Mouse (Mus musculus) heart, postnatal 0 days (tissue): Measurements from ENCODE around the gene Camk2n2. TPM values are rescaled to one million over a fixed set of nuclear protein-coding genes. Genes with fewer than 3 reads are reported as not detected.

Experiments
- ATAC-seq: fragments of 200-750 bp; cut with Nextera tagmentation; 2 replicates; pipeline ENCODE4 v1.8.0; 2017; ENCODE audit warnings: low read depth, moderate number of reproducible peaks, moderate library complexity; ENCODE audit not compliant: insufficient read depth
- DNase-seq: peaks from one replicate; pipeline ENCODE4 v3.0.0-alpha.2; 2016; ENCODE audit warnings: low spot score
- H3K27ac ChIP-seq: fragments of 300-500 bp; sonication (generic); 2 replicates; pipeline ENCODE4 v1.5.1; 2014; ENCODE audit warnings: low read depth, mild to moderate bottlenecking
- H3K27me3 ChIP-seq: fragments of 300-500 bp; sonication (generic); 2 replicates; pipeline ENCODE4 v1.6.1; 2014; ENCODE audit warnings: low read length, mixed read lengths; ENCODE audit not compliant: control insufficient read depth, insufficient read depth
- H3K36me3 ChIP-seq: fragments of 300-500 bp; sonication (generic); replicated peaks from 2 replicates; pipeline ENCODE4 v1.6.1; 2014; ENCODE audit warnings: low read length, mixed read lengths; ENCODE audit not compliant: control insufficient read depth, insufficient read depth
- H3K4me1 ChIP-seq: fragments of 300-500 bp; sonication (generic); 2 replicates; pipeline ENCODE4 v1.6.1; 2014; ENCODE audit warnings: antibody characterized with exemption; ENCODE audit not compliant: control insufficient read depth, insufficient read depth
- H3K4me2 ChIP-seq: fragments of 300-500 bp; sonication (generic); 2 replicates; pipeline ENCODE4 v1.6.1; 2014; ENCODE audit warnings: low read depth, mild to moderate bottlenecking, low read length, moderate library complexity
- H3K4me3 ChIP-seq: fragments of 300-500 bp; sonication (generic); 2 replicates; pipeline ENCODE4 v1.5.1; 2014; ENCODE audit warnings: low read depth, low read length
- H3K9ac ChIP-seq: fragments of 300-500 bp; sonication (generic); replicated peaks from 2 replicates; pipeline ENCODE4 v1.6.1; 2014; ENCODE audit warnings: low read depth, low read length, mixed read lengths
- H3K9me3 ChIP-seq: fragments of 300-500 bp; sonication (generic); replicated peaks from 2 replicates; pipeline ENCODE4 v1.6.1; 2016; ENCODE audit warnings: low read length; ENCODE audit not compliant: control insufficient read depth
- CTCF ChIP-seq: IDR thresholded peaks from 2 replicates; pipeline ENCODE4 v1.5.1; 2016; ENCODE audit warnings: antibody characterized with exemption, control low read depth, low read depth
- EP300 ChIP-seq: IDR thresholded peaks from 2 replicates; pipeline ENCODE4 v1.6.1; 2016; ENCODE audit warnings: antibody characterized with exemption, low read depth
- WGBS: fragments of 180-500 bp; shearing (Covaris S2); extraction: QIAGEN DNeasy Blood & Tissue Kit; methylation state at CpG from one replicate; pipeline ENCODE4 v1.1.7; 2014; 5-methylcytosine and 5-hydroxymethylcytosine counted together
- polyA plus RNA-seq: library from polyadenylated mRNA; unstranded; fragments of >200 nt; fragmentation: Nextera tagmentation; extraction: Ambion mirVana; gene quantifications from 2 replicates; pipeline ENCODE4 v1.2.1, GENCODE M21; 2015
- total RNA-seq: library from RNA; depleted of rRNA; stranded (reverse); fragments of >200 nt; gene quantifications from 2 replicates; pipeline ENCODE4 v1.2.3, GENCODE M21; 2014; ENCODE audit warnings: low replicate concordance

Gene Camk2n2
- total and polyA plus RNA-seq, 2 experiments from 2014 or later, result 0.34 to 1.5 TPM

DNA sequence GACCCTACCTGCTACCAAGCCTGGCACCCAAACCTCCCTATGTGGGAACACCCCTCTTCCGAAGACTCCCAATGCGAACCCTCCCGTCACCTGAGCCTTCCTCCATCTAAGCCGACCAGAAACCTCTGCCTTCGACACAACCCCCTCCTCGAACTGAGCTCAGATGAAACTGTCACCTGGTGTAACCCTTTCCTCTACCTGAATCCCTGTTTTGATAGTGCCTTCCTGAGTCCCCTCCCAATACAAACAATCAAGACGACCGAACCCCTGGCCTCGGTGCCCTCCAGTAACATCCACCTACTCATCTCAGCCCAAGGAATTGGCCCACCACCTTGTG lies 720 bp downstream of the Camk2n2 start:
- no peaks in the 10 kb centered on the region for H3K9me3 ChIP-seq
- peak overlapping the region; percentile 72 for H3K4me3 ChIP-seq
- H3K4me1 ChIP-seq, result peaks cover 24% of the 10 kb centered on the region; the same call in 1 of the 2 replicates
- no peak overlapping the region for H3K27ac ChIP-seq
- peaks cover 53% of the 10 kb centered on the region for H3K27me3 ChIP-seq
- TF ChIP-seq EP300, result no peak
- TF ChIP-seq CTCF, result no peak
- peak overlapping the region; percentile 94 for H3K4me2 ChIP-seq
- no peak overlapping the region for H3K9ac ChIP-seq
- 2% methylated on average over 9 of the region's 9 CpGs for WGBS
- DNase-seq (no peak), ATAC-seq (no peak)
- H3K36me3 ChIP-seq, result no peaks in the 10 kb centered on the region

DNA sequence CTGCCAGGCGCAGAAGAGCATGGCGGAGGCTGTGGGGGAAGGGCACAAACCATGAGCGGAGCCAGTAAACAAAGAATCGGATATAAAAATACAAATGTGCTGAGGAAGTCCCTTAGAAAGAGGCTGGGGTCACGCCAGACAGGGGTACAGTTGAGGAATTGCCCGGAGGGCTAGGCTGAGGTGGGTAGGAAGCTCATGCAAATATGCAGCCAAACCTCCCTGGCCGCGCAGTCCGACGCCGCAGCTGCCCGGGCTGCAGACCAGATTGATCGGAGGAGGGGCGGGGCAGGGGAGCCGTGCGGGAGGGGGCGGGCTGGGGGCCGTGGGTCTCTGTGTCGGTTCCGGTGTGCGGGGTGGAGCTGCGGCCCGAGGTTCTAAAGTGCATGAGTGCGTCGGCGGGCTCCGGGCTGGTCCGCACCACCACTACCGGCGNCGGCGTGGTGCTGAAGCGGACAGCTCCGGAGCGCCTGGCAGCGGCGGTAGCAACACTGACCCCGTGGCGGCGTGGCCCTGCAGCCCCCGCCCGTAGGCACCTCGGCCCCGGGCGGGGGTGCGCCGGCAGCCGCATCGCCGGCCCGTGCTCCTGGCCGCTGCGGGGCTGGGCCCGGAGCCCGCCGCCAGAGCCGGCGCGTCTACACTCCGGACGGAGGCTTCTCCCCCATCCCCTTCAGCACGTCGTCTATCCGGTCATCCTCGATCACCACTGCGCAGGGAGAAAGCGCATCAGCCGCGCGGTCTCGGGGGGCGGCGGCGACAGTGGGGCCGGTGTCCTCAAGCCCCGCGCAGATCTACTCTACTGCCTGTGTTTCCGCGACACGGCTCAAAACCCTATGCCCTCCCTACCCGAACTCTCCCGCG lies 1.3 kb downstream of the Camk2n2 start:
- TF ChIP-seq EP300 (no peak), CTCF (no peak)
- Histone ChIP-seq H3K4me2 (peak overlapping the region; percentile 94), H3K9me3 (no peaks in the 10 kb centered on the region), H3K4me3 (peak overlapping the region; percentile 72), H3K4me1 (peaks cover 24% of the 10 kb centered on the region; the same call in 1 of the 2 replicates), H3K36me3 (no peaks in the 10 kb centered on the region), H3K27ac (no peak overlapping the region), H3K27me3 (peaks cover 53% of the 10 kb centered on the region), H3K9ac (no peak overlapping the region)
- WGBS, result 2% methylated on average over 76 of the region's 83 CpGs
- ATAC-seq, result peak; percentile 78
- DNase-seq, result peak; percentile 35

DNA sequence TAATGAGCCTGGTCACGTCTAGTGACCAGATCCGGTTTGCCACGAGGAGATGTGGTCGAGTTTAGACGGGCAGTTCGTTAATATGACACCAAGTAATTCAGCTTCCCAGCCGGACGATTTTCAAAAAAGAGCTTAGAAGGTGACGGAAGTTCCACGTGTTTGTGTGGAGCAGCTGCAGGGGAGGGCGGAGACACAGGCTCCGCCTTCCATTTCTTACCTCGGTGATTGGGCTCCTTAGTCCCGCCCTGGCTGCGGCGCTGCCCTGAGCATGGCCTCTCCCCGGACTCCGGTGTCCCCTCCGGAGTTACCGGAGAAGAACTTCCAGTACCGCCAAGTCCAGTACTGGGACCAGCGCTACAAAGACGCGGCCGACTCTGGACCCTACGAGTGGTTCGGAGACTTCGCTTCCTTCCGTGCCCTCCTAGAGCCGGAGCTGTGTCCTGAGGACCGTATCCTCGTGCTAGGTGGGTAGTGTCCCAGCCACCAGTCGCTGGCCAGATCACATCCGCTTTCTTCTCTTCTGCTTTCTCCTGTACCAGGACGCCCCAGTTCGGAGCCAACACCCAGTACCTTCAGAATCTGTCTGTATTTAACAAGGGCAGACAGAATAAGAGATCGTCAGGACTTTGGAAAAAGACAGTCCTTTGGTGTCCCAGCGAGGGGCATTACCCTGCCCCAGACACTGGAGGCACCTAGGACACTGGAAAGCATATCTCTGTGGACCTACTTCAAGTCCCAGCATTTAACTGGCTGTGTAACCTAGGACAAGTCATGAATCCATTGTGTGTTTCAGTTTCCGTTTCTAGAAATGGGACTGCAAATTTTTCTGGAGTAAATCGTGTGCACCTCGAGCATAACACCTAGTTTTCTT lies 9.5 kb downstream of the Camk2n2 start, which contains the start of the genes Eef1akmt4, Gm49333 and Alg3:
TSS of gene Eef1akmt4 (plus strand) at position 237 of the 871 bp plus-strand sequence.
TSS of gene Gm49333 (plus strand) at position 254 of the 871 bp plus-strand sequence.
TSS of gene Alg3 (minus strand) at position 379 of the 871 bp plus-strand sequence.
- Histone ChIP-seq H3K4me2 (peak within 1 kb of the TSS; percentile 96), H3K4me1 (peaks cover 13% of the 10 kb centered on the region), H3K36me3 (peaks cover 13% of the 10 kb centered on the region; the same call in 1 of the 2 replicates), H3K27me3 (no peaks in the 10 kb centered on the region), H3K27ac (peak within 1 kb of the TSS; percentile 79), H3K4me3 (peak within 1 kb of the TSS; percentile 82), H3K9me3 (no peaks in the 10 kb centered on the region), H3K9ac (peak within 1 kb of the TSS; percentile 82)
- ATAC-seq (peak; percentile 96), DNase-seq (peak; percentile 95)
- TF ChIP-seq EP300 (no peak), CTCF (no peak)
- WGBS, result 2% methylated on average over 41 of the region's 41 CpGs

DNA sequence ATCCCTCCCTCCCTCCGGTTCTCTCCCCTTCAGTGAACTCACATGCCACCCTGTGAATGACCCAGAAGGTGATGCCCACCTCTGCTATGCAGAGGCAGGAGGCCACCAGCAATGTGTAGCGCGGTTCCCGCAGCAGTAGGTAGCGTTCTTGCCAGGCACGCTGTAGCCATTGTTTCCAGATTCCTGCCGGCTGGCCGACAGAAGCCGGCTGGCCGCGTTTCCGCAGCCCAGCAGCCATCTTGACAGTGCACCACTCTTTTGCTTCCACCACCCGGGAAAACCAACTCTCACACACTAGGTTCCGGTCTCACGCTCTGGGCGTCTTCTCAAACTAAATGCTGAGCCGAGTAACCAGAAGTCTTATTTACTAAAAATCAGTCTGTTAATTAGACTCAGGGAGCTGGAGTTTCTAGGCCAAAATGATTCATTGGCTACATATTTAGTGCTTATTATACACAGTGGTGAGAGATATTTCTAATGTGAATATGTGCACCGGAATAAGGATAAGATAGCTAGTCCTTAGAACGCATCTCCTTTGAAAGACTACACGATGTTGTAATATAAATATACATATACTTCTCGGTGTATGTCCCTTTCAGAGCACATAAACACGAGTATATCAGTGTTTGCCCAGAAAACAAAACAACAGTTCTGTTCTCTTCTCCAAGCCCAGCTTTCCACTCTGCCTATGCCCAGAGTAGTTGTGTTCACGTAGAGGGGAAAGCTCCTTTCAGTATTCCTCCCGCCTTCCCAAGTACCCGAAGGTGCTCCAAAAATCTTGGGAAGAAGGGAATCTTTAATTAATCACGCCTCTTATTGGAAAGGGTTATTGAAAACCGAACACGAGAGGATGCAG lies 10.4 kb downstream of the Camk2n2 start:
- peak overlapping the region; percentile 79 for H3K27ac ChIP-seq
- ATAC-seq (peak; percentile 74), DNase-seq (peak; percentile 76)
- H3K4me2 ChIP-seq, result peak overlapping the region; percentile 96
- peak overlapping the region; percentile 82 for H3K4me3 ChIP-seq
- peaks cover 21% of the 10 kb centered on the region for H3K36me3 ChIP-seq
- under 1% methylated on average over 28 of the region's 28 CpGs for WGBS
- TF ChIP-seq EP300 (peak; percentile 39; the same call in 1 of the 2 replicates), CTCF (no peak)
- no peaks in the 10 kb centered on the region for H3K9me3 ChIP-seq
- no peaks in the 10 kb centered on the region for H3K27me3 ChIP-seq
- peak overlapping the region; percentile 82 for H3K9ac ChIP-seq
- peaks cover 13% of the 10 kb centered on the region for H3K4me1 ChIP-seq
